Mouse (Mus musculus): ENCODE measurements around the gene Itprid2. TPM values are rescaled to one million over a fixed set of nuclear protein-coding genes. Genes with fewer than 3 reads are reported as not detected.
"Not testable (repeated sequence)": the region's sequence is repeated elsewhere in the genome, so short reads cannot be mapped to it uniquely, and the experiment has no call there.

The Itprid2 gene
- 10 to 100 TPM; 40.8 to 57.8 TPM for total RNA-seq (2021)
- long read RNA-seq, experiment 1, partial matches to known transcripts = 5 of 6 reads
- long read RNA-seq, experiment 1, other reads (novel, unspliced or antisense) = 1 of 6 reads
- long read RNA-seq, experiment 2, full-length matches to known transcripts = 6 of 23 reads
- long read RNA-seq, experiment 2, partial matches to known transcripts = 14 of 23 reads
- long read RNA-seq, experiment 2, other reads (novel, unspliced or antisense) = 3 of 23 reads

- peak; percentile 95 to 98 for DNase-seq (ENCODE audit: low spot score in 2 of 2)
Measured at GRCm38 (mm10) chr2:79634528-79635400, at the start of gene Itprid2. Gene Itprid2 (plus strand): TSS chr2:79635352.

- DNase-seq (ENCODE audit: low spot score in 2 of 2) = no peak
Measured at GRCm38 (mm10) chr2:79596177-79596576, 39.0 kb upstream of the Itprid2 start.

- no peak for DNase-seq (ENCODE audit: low spot score in 2 of 2)
Measured at GRCm38 (mm10) chr2:79597090-79597489, 38.1 kb upstream of the Itprid2 start.

GRCm38 (mm10) chr2:79601109-79601508 lies 34.0 kb upstream of the Itprid2 start:
- DNase-seq (ENCODE audit: low spot score in 2 of 2) = not testable (repeated sequence)

- DNase-seq (ENCODE audit: low spot score in 2 of 2) = no peak
Measured at GRCm38 (mm10) chr2:79601691-79602116, 33.4 kb upstream of the Itprid2 start.

GRCm38 (mm10) chr2:79602306-79602705 lies 32.8 kb upstream of the Itprid2 start:
- DNase-seq (ENCODE audit: low spot score in 2 of 2) = no peak

GRCm38 (mm10) chr2:79603363-79603762 lies 31.8 kb upstream of the Itprid2 start:
- DNase-seq (ENCODE audit: low spot score in 2 of 2) = no peak

- DNase-seq (ENCODE audit: low spot score in 2 of 2) = no peak
Measured at GRCm38 (mm10) chr2:79606033-79606432, 29.1 kb upstream of the Itprid2 start.

GRCm38 (mm10) chr2:79607181-79607580 lies 28.0 kb upstream of the Itprid2 start:
- DNase-seq (ENCODE audit: low spot score in 2 of 2) = no peak

- DNase-seq (ENCODE audit: low spot score in 2 of 2) = no peak
Measured at GRCm38 (mm10) chr2:79608301-79609074, 26.7 kb upstream of the Itprid2 start.

GRCm38 (mm10) chr2:79610894-79611293 lies 24.3 kb upstream of the Itprid2 start:
- DNase-seq (ENCODE audit: low spot score in 2 of 2) = no peak

GRCm38 (mm10) chr2:79618145-79618544 lies 17.0 kb upstream of the Itprid2 start:
- DNase-seq (ENCODE audit: low spot score in 2 of 2) = no peak

GRCm38 (mm10) chr2:79618614-79619568 lies 16.3 kb upstream of the Itprid2 start:
- no peak for DNase-seq (ENCODE audit: low spot score in 2 of 2)

- DNase-seq (ENCODE audit: low spot score in 2 of 2) = no peak
Measured at GRCm38 (mm10) chr2:79623256-79623655, 11.9 kb upstream of the Itprid2 start.

- no peak for DNase-seq (ENCODE audit: low spot score in 2 of 2)
Measured at GRCm38 (mm10) chr2:79627624-79628023, 7.5 kb upstream of the Itprid2 start.

- DNase-seq (ENCODE audit: low spot score in 2 of 2) = no peak
Measured at GRCm38 (mm10) chr2:79630231-79630630, 4.9 kb upstream of the Itprid2 start.

GRCm38 (mm10) chr2:79635426-79636291 lies 507 bp downstream of the Itprid2 start:
- peak; percentile 24 to 45 for DNase-seq (ENCODE audit: low spot score in 2 of 2)

GRCm38 (mm10) chr2:79638924-79639323 lies 3.8 kb downstream of the Itprid2 start:
- DNase-seq (ENCODE audit: low spot score in 2 of 2) = no peak

- no peak for DNase-seq (ENCODE audit: low spot score in 2 of 2)
Measured at GRCm38 (mm10) chr2:79646237-79646688, 11.1 kb downstream of the Itprid2 start.

Data from adrenal gland, postnatal 4 days (tissue).